Mouse (Mus musculus): ENCODE data around the gene Mfap3l. TPM values are rescaled to one million over a fixed set of nuclear protein-coding genes. Genes with fewer than 3 reads are reported as not detected.
A peak's percentile ranks its signal among the peaks of the same experiment; 100 is the strongest.
"Not testable (repeated sequence)": the region's sequence is repeated elsewhere in the genome, so short reads cannot be mapped to it uniquely, and the experiment has no call there.

Mfap3l gene
- polyA plus RNA-seq (2016; fragmentation: Nextera tagmentation; extraction: Ambion mirVana), result 0.90 and 0.96 TPM in 2 replicates

GRCm38 (mm10) chr8:60632250-60632932 lies at the start of gene Mfap3l:
TSS of gene Mfap3l (plus strand) at chr8:60632827.
- Histone ChIP-seq H3K36me3 (replicated peaks) (no peaks in the 10 kb centered on the region), H3K27me3 (ENCODE audit: poor library complexity, severe bottlenecking) (peaks cover 51% of the 10 kb centered on the region), H3K9me3 (no peaks in the 10 kb centered on the region), H3K4me1 (peaks cover 36% of the 10 kb centered on the region), H3K4me3 (peak within 1 kb of the TSS; percentile 74), H3K27ac (peak within 1 kb of the TSS; percentile 82)
- under 1% methylated on average over 60 of the region's 60 CpGs for WGBS
- DNase-seq (ENCODE audit: extremely low spot score, low spot score), result peak; percentile 89

GRCm38 (mm10) chr8:60583369-60583768 lies 49.3 kb upstream of the Mfap3l start:
- WGBS, result 83% methylated on average over 2 of the region's 2 CpGs
- no peaks in the 10 kb centered on the region for H3K4me1 ChIP-seq
- H3K27ac ChIP-seq, result no peak overlapping the region
- H3K9me3 ChIP-seq, result no peaks in the 10 kb centered on the region
- no peaks in the 10 kb centered on the region for H3K36me3 ChIP-seq (replicated peaks)
- DNase-seq (ENCODE audit: extremely low spot score, low spot score), result no peak
- no peaks in the 10 kb centered on the region for H3K27me3 ChIP-seq (ENCODE audit: poor library complexity, severe bottlenecking)
- H3K4me3 ChIP-seq, result no peak overlapping the region

GRCm38 (mm10) chr8:60591352-60592105 lies 41.1 kb upstream of the Mfap3l start:
- not testable (repeated sequence) for H3K4me1 ChIP-seq; H3K27ac ChIP-seq; H3K9me3 ChIP-seq; DNase-seq (ENCODE audit: extremely low spot score, low spot score); H3K27me3 ChIP-seq (ENCODE audit: poor library complexity, severe bottlenecking); H3K36me3 ChIP-seq (replicated peaks); H3K4me3 ChIP-seq
- WGBS, result 91% methylated on average over 29 of the region's 29 CpGs

GRCm38 (mm10) chr8:60594761-60595160 lies 37.9 kb upstream of the Mfap3l start:
- DNase-seq (ENCODE audit: extremely low spot score, low spot score), result no peak
- Histone ChIP-seq H3K36me3 (replicated peaks) (no peaks in the 10 kb centered on the region), H3K4me1 (no peaks in the 10 kb centered on the region), H3K27ac (no peak overlapping the region), H3K4me3 (no peak overlapping the region), H3K9me3 (no peaks in the 10 kb centered on the region), H3K27me3 (ENCODE audit: poor library complexity, severe bottlenecking) (no peaks in the 10 kb centered on the region)
- 63% methylated on average over 3 of the region's 3 CpGs for WGBS

GRCm38 (mm10) chr8:60611580-60612111 lies 21.0 kb upstream of the Mfap3l start:
- DNase-seq (ENCODE audit: extremely low spot score, low spot score), result no peak
- Histone ChIP-seq H3K4me1 (no peaks in the 10 kb centered on the region), H3K9me3 (no peaks in the 10 kb centered on the region), H3K4me3 (no peak overlapping the region), H3K27me3 (ENCODE audit: poor library complexity, severe bottlenecking) (no peaks in the 10 kb centered on the region), H3K27ac (no peak overlapping the region), H3K36me3 (replicated peaks) (no peaks in the 10 kb centered on the region)

GRCm38 (mm10) chr8:60616928-60617327 lies 15.7 kb upstream of the Mfap3l start:
- peak; percentile 22 for DNase-seq (ENCODE audit: extremely low spot score, low spot score)
- H3K9me3 ChIP-seq, result no peaks in the 10 kb centered on the region
- H3K27me3 ChIP-seq (ENCODE audit: poor library complexity, severe bottlenecking), result no peaks in the 10 kb centered on the region
- H3K36me3 ChIP-seq (replicated peaks), result no peaks in the 10 kb centered on the region
- H3K4me3 ChIP-seq, result no peak overlapping the region
- no peak overlapping the region for H3K27ac ChIP-seq
- no peaks in the 10 kb centered on the region for H3K4me1 ChIP-seq
- whole genome bisulfite sequencing, result 54% methylated on average over 2 of the region's 2 CpGs

- H3K27ac ChIP-seq, result no peak overlapping the region
- 68% methylated on average over 4 of the region's 4 CpGs for WGBS
- H3K4me1 ChIP-seq, result no peaks in the 10 kb centered on the region
- no peaks in the 10 kb centered on the region for H3K36me3 ChIP-seq (replicated peaks)
- DNase-seq (ENCODE audit: extremely low spot score, low spot score), result no peak
- no peaks in the 10 kb centered on the region for H3K27me3 ChIP-seq (ENCODE audit: poor library complexity, severe bottlenecking)
- H3K4me3 ChIP-seq, result no peak overlapping the region
- H3K9me3 ChIP-seq, result no peaks in the 10 kb centered on the region
Measured at GRCm38 (mm10) chr8:60621561-60621960, 11.1 kb upstream of the Mfap3l start.

GRCm38 (mm10) chr8:60622056-60622455 lies 10.6 kb upstream of the Mfap3l start:
- no peaks in the 10 kb centered on the region for H3K36me3 ChIP-seq (replicated peaks)
- WGBS, result 92% methylated on average over 12 of the region's 12 CpGs
- no peak for DNase-seq (ENCODE audit: extremely low spot score, low spot score)
- H3K4me3 ChIP-seq, result no peak overlapping the region
- H3K9me3 ChIP-seq, result no peaks in the 10 kb centered on the region
- no peaks in the 10 kb centered on the region for H3K27me3 ChIP-seq (ENCODE audit: poor library complexity, severe bottlenecking)
- no peak overlapping the region for H3K27ac ChIP-seq
- H3K4me1 ChIP-seq, result no peaks in the 10 kb centered on the region

- H3K36me3 ChIP-seq (replicated peaks), result no peaks in the 10 kb centered on the region
- H3K4me1 ChIP-seq, result peaks cover 11% of the 10 kb centered on the region
- H3K4me3 ChIP-seq, result no peak overlapping the region
- no peak overlapping the region for H3K27ac ChIP-seq
- H3K9me3 ChIP-seq, result no peaks in the 10 kb centered on the region
- WGBS, result 81% methylated on average over 1 of the region's 1 CpGs
- no peaks in the 10 kb centered on the region; the same call in 1 of the 2 replicates for H3K27me3 ChIP-seq (ENCODE audit: poor library complexity, severe bottlenecking)
- no peak for DNase-seq (ENCODE audit: extremely low spot score, low spot score)
Measured at GRCm38 (mm10) chr8:60623438-60623837, 9.2 kb upstream of the Mfap3l start.

GRCm38 (mm10) chr8:60624722-60625121 lies 7.9 kb upstream of the Mfap3l start:
- Histone ChIP-seq H3K9me3 (no peaks in the 10 kb centered on the region), H3K4me3 (no peak overlapping the region), H3K36me3 (replicated peaks) (no peaks in the 10 kb centered on the region), H3K4me1 (peaks cover 11% of the 10 kb centered on the region), H3K27me3 (ENCODE audit: poor library complexity, severe bottlenecking) (peaks cover 10% of the 10 kb centered on the region), H3K27ac (no peak overlapping the region)
- 88% methylated on average over 7 of the region's 7 CpGs for WGBS
- DNase-seq (ENCODE audit: extremely low spot score, low spot score), result no peak

GRCm38 (mm10) chr8:60627937-60628336 lies 4.7 kb upstream of the Mfap3l start:
- DNase-seq (ENCODE audit: extremely low spot score, low spot score), result no peak
- 80% methylated on average over 3 of the region's 3 CpGs for WGBS
- no peak overlapping the region for H3K27ac ChIP-seq
- H3K27me3 ChIP-seq (ENCODE audit: poor library complexity, severe bottlenecking), result peaks cover 28% of the 10 kb centered on the region
- H3K4me1 ChIP-seq, result peaks cover 28% of the 10 kb centered on the region
- H3K36me3 ChIP-seq (replicated peaks), result no peaks in the 10 kb centered on the region
- no peak overlapping the region for H3K4me3 ChIP-seq
- H3K9me3 ChIP-seq, result no peaks in the 10 kb centered on the region

GRCm38 (mm10) chr8:60629059-60629458 lies 3.6 kb upstream of the Mfap3l start:
- Histone ChIP-seq H3K9me3 (no peaks in the 10 kb centered on the region), H3K27ac (no peak overlapping the region), H3K4me3 (no peak overlapping the region), H3K4me1 (peaks cover 38% of the 10 kb centered on the region), H3K27me3 (ENCODE audit: poor library complexity, severe bottlenecking) (peaks cover 37% of the 10 kb centered on the region), H3K36me3 (replicated peaks) (no peaks in the 10 kb centered on the region)
- 78% methylated on average over 4 of the region's 4 CpGs for WGBS
- no peak for DNase-seq (ENCODE audit: extremely low spot score, low spot score)

GRCm38 (mm10) chr8:60631504-60631934 lies 1.1 kb upstream of the Mfap3l start:
- H3K4me1 ChIP-seq, result peaks cover 38% of the 10 kb centered on the region
- peaks cover 51% of the 10 kb centered on the region for H3K27me3 ChIP-seq (ENCODE audit: poor library complexity, severe bottlenecking)
- H3K9me3 ChIP-seq, result no peaks in the 10 kb centered on the region
- 0 out of 2 replicates have a peak overlapping the region, but pooled peaks have one; percentile 25 for H3K27ac ChIP-seq
- peak overlapping the region; percentile 74 for H3K4me3 ChIP-seq
- DNase-seq (ENCODE audit: extremely low spot score, low spot score), result peak; percentile 61
- H3K36me3 ChIP-seq (replicated peaks), result no peaks in the 10 kb centered on the region
- WGBS, result under 1% methylated on average over 13 of the region's 13 CpGs
